Mouse (Mus musculus) olfactory bulb, adult 2 months (tissue): ENCODE measurements at regions not wholly inside any gene's neighbourhood (a gene's known extent, or its start where the extent isn't known, plus 50 kb on each side); places are given as distances from the start of the nearest gene placed in this dataset.

Source experiments
- CTCF ChIP-seq: fragments of 200-500 bp; IDR thresholded peaks from 2 replicates; pipeline ENCODE4 v1.5.1; 2012; ENCODE audit warnings: low read depth, mild to moderate bottlenecking, low read length, moderate library complexity; ENCODE audit not compliant: insufficient read depth
- POLR2A ChIP-seq: fragments of 200-500 bp; IDR thresholded peaks from 2 replicates; pipeline ENCODE4 v1.6.1; 2012; ENCODE audit warnings: mild to moderate bottlenecking, low read depth, low read length, moderate library complexity; ENCODE audit not compliant: insufficient read depth

DNA sequence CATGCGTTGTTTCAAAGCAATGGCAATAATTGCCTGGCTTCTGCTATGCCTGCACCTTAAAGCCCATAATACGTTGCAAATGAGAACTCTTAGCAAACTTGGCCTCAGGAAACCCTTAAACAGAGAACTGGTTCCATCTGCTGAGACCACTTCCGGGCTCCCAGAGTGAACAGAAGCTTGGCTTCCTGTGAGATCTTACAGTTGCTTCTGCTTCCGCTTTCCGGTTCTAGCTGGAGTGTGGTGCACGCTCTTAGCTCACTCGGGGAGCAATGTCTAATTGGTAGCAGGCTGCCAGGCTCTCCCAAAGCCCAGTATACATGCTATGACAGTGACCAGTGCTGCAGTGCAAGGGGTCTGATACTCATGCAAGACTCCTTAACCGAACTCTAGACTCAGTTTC lies 109.7 kb upstream of the Tab2 start:
- TF ChIP-seq CTCF: no peak
- no peak for TF ChIP-seq POLR2A
